Mouse (Mus musculus): ENCODE results near the gene Tmem132b.
"Not testable (repeated sequence)": the region's sequence is repeated elsewhere in the genome, so short reads cannot be mapped to it uniquely, and the experiment has no call there.

The Tmem132b gene

DNA sequence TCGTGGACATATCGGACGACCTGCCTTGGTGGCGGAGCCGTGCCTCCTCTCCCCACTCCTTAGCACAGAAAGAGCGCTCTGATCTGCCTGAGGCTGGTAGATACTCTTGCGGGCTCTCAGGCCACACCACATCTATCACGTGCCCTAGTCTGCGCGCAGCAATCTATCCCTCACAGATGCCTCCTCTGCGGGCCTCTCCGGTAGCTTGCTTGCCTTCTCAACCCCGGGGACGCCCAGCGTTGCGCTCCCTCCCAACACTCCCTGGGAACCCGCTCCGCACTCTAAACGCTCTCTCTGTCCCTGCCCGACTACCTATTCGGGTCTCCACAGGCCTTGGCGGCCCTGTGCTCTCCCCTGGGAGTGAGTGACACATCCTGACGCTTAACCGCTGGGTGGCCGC lies at the start of gene Tmem132b:
TSS of gene Tmem132b (plus strand) at position 141 of the 400 bp plus-strand sequence.
- no peak for DNase-seq (ENCODE audit: low spot score)

DNA sequence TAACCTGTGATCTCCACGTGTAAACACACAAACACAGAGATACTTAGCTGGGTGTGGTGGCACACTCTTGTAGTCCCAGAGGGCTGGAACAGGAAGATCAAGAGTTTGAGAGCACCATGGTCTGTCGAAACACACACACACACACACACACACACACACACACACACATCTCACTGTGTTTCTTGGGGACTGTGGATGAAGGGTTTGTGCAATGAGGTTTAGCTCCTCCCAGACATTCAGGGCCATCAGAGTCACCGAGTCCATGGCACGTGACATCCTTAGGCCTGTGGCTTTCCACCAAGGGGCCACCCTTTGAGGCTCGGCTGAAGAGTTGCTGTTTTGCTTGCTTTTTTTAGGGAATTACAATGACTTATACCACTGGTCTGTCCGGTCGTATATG lies 49.1 kb upstream of the Tmem132b start:
- no peak for DNase-seq (ENCODE audit: low spot score)

DNA sequence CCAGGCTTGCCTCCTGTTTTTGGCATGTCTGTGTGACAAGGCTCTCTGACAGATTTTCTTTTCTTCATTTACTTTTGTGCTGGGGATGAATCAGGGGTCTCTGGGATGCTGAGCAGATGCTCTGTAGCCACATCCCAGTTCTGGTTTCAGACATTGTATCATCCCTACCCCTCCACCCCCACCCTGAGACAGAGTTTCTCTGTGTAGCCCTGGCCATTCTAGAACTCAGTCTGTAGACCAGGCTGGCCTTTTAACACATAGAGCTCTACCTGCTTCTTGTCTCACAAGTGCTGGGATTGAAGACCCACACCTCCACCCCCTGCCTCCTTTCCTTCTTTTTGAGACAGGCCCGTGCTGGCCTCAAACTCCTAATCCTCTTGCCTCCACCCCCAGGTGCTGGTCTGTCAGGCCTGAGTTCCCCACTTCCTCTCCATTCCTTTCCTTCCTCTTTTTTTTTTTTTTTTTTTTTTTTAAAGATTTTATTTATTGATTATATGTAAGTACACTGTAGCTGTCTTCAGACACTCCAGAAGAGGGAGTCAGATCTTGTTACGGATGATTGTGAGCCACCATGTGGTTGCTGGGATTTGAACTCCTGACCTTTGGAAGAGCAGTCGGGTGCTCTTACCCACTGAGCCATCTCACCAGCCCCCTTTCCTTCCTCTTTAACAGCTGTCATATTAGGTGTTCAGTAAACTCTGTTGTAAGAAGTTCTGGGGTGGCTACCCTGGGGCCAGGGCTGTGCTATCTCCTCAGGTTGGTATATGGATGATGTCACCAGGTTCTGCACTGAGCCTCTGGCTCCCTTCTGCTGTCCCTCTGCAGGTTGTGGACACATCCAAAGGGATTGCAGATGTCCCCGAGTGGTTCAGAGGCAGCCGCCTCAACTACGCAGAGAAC lies 47.6 kb upstream of the Tmem132b start:
- DNase-seq (ENCODE audit: low spot score), result no peak

DNA sequence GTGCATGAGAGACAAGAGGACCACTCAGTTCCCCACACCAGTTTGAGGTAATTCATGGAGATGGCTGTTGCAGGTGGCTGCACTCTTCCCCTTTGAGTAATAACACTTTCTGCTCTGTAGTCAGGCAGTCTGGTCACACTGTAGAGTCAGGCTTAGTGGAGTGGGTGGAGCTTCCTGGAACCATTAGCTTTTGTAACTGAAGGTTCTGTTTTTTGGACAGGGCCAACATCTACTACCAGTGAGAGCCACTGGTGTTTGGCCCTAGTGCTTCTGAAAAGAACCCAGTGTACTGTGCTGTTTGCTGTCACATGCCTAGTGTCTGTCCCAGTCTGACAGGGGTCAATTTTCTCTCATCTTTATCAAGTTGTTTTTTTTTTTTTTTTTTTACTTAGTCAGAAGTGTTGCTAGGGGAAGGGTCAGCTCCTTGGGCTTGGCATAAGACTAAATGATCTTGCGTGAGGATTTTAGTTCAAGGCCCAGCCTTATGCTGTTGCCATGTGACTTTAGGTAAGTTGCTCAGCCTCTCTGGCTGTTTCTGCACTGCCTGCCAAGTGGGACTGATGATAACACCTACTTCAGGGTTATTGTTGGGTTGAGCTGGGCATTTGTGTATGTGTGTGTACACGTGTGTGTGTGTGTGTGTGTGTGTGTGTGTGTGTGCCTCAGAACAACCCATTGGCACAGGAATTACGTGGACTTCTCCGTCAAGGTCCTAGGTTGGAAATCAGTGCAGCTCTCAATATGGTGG lies 46.4 kb upstream of the Tmem132b start:
- DNase-seq (ENCODE audit: low spot score), result no peak

DNA sequence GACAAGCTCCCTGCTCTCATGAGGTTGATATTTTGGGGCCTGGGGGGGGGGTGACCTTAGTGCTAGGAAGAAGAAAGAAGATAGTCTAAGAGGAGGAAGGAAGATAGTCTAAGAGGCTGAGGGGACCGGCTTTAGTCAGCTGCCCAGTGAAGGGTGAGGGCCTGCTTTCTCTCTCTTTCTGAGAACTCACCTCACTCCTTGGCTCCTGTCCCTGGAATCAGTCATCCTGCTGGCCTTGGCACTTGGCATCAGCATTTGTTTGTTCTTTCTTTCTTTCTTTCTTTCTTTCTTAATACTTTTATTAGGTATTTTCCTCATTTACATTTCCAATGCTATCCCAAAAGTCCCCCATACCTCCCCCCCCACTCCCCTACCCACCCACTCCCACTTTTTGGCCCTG lies 45.5 kb upstream of the Tmem132b start:
- DNase-seq (ENCODE audit: low spot score), result no peak

DNA sequence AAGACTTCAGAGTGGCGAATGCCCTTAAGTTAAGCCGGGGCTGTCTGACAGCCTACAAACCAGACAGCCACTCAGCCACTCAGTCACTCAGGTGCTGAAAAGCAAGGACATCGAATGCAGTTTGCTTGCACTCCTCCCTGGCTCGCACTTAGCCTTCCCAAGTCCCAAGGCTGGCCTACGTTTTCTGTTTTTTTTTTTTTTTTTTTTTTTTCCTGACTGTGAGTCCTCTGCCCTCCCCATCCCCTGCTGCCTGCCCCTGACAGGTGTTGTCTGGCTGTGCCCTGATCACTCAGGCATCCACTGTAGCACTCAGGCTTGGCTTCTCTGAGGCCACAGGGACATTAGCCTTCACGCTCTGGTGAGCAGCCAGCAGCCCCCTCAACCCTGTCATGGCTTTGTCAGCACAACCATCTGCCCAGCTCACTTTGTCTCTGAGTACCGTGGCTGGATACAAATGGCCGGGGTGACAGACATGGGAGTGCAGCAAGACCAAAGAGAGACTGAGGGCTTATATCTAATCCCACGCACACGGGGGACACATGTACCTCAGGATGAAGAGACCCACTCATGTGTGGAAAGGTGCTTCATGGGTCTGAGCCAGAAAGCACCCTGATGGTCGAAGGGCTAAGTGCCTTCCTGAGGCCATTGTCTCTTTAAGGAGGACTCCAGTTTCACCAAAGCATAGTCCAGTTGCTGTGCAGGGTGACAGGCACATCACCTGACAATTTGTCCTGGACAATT lies 44.0 kb upstream of the Tmem132b start:
- no peak for DNase-seq (ENCODE audit: low spot score)

DNA sequence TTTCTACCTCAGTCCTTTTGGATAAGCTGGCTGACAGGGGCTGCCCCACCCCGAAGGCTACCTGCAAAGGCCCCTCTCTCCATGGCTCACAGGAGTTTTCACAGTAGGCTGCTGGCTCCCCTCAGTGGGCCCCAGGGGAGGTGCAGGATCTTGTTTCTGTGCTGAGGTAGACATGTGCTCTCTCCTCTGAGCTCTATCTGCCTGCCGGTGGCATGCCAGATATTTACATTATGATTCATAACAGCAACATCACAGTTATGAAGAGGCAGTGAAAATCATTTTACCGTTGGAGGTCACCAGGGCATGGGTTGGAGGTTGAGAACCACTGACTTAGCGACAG lies 43.5 kb upstream of the Tmem132b start:
- peak; percentile 44 for DNase-seq (ENCODE audit: low spot score)

DNA sequence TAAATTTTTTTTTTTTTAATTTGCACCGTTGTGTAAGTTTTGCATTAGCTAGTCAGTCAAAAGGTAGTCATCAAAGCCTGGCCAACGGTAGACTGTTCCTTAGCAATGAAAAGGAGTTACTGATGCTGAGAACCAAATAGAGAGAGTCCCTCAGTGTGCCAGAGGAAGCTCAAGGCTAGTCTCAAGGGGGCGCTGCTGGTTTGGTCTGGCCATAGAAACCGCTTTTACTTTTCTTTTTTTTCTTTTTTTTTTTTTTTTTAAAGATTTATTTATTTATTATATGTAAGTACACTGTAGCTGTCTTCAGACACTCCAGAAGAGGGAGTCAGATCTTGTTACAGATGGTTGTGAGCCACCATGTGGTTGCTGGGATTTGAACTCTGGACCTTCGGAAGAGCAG lies 42.6 kb upstream of the Tmem132b start:
- not testable (repeated sequence) for DNase-seq (ENCODE audit: low spot score)

DNA sequence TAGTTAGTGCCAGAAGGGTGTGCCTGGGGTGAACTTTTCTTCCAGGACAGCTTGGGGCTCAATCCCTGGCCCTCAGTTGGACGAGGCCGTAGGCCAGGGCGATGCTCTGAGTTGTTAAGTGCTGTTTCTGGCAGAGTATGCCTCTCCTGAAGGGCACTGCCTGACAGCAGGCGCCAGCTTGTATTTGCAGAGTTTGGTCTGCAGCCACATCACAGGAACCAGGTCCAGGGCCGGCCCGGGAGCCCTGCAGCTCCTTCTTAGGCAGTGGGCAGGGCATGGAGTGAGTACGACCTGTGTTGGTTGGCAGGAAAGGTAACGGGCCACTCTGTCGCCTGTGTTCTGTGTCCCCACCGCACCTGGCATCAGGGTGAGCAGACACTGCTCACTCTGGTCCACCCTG lies 40.5 kb upstream of the Tmem132b start:
- DNase-seq (ENCODE audit: low spot score), result no peak

DNA sequence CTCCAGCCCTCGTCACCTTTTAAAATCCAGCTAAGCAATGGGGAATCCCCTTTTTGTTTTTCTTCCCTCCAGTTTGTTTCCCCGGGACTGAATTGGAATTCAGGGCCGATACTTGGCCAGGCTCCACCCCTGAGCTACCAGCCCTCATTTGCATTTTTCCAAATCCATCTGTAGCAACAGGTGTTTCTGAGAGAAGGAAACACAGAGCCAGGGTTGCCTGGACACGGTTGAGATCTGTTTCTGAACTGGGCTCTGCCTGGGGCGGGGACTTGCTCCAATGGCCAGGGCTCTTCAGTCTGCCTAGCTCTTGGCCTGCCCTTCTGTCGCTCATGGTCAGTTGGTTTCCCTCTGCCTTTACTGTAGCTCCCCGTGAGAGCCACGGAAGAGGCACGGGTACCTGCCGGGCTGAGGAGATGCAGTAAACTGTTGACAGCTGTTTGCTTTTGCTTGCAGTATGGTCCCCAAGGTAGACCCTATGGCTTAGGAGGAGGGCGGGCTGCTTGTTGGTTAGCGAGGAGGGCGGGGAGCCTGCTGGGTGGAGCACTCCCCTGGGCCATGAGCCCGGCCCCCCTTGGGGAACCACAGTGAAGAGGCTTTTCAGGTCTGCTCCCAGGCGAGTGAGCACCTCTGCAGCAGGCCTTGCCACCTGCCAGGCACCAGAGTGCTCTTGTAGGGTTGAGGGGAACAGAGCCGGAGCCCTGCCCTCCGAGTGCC lies 39.0 kb upstream of the Tmem132b start:
- DNase-seq (ENCODE audit: low spot score), result no peak

DNA sequence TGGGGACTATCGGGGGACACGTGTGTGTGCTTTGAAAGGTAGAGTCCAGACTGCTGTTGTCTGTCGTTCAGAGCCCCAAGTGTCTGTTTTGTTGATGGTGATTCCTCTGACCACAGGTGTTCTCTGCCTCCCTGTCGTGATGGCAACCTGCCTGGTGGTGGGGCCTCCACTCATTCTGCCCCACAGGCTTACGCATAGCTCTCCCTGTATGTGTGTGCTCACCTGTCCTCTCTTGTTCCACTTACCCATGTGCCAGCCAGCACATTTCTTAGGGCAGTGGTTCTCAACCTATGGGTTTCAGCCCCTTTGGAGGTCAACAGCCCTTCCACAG lies 38.5 kb upstream of the Tmem132b start:
- no peak for DNase-seq (ENCODE audit: low spot score)

DNA sequence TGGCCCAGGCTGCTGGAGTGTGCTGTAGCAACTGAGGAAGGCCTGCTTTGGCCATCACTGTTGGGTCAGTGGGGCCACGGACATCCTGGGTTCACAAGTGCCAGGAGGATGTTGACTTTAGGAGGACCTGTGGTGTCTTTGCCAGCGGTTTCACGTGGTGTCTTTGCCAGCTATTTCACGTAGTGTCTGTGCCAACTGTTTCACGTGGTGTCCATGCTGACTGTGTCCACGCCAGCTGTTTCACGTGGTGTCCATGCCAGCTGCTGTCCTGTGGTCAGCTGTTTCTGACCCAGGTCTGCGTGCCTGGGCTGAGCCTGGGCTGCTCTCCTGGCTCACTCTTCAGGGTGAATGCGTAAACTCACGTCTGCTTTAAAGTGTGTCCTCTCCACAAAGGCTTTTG lies 35.9 kb upstream of the Tmem132b start:
- DNase-seq (ENCODE audit: low spot score), result no peak

DNA sequence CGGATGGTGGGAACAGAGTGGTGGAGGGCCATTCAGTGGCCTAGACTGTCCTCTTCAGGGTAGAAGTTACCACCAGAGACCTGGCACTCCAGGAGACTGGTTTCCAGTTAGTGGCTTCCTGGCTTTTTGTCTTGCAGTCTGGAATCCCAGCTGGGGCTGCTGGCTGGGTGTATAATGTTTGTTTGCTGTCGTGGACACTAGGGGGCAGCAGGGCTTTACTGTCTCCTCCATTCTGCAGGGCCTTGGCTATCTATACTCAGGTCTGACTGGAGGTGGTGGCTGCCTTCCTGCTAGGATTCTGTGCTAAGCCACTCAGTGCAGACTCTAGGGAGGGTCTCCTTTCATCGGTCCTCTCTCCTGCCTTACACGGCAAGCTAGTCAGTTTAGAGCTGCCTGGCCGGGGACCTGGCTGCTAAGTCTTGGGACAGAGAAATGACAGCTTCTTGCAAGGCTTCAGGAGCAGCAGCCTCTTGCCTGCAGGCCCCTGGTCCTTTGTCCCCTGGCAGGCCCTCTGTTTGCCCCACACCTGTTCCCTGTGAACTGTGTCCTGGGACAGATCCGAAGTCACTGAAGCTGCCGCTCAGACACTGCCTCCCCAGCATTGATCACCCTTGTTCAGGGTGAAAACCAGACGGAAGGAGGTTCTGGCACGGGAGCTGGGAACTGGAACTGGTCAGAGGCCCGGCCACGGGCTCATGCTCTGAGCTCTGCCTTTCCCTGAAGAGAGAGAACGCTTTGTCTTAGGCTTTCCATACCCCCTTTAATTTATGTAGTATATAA lies 33.6 kb upstream of the Tmem132b start:
- peak; percentile 65 for DNase-seq (ENCODE audit: low spot score)

DNA sequence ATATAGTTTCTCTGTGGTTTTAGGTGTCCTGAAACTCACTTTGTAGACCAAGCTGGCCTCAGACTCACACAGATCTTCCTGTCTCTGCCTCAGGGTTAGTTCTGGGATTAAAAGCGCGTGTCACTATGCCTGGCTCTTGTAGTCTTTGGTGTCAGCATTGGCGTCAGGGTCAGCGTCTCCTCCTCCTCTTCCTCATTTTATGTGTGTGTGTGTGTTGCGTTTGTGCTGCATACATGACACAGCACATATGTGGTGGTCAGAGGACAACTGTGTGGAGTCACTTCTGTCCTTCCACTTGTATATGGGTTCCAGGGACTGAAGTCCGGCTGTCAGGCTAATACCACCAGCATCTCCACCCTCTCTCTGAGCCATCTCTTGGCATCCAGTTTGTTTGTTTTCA lies 30.1 kb upstream of the Tmem132b start:
- DNase-seq (ENCODE audit: low spot score), result no peak

DNA sequence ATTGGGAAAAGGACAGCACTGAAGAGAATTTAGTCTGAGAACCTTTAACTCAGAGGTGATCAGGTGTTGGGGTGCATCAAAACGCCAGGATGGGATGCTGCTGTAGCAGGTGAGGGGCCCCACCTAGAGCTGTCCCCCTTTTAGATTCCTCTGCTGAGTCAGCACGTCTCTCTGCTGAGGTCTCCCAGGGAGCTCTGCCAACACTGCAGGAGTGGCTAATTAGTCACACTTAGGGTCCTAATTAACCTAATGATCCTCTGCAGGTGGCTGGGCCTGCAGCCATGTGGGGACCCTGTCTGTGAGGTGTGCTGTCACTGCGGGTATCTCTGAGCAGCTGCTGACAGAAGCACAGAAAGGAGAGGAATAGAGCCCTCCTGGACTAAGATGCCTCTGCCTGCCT lies 29.4 kb upstream of the Tmem132b start:
- DNase-seq (ENCODE audit: low spot score), result no peak

DNA sequence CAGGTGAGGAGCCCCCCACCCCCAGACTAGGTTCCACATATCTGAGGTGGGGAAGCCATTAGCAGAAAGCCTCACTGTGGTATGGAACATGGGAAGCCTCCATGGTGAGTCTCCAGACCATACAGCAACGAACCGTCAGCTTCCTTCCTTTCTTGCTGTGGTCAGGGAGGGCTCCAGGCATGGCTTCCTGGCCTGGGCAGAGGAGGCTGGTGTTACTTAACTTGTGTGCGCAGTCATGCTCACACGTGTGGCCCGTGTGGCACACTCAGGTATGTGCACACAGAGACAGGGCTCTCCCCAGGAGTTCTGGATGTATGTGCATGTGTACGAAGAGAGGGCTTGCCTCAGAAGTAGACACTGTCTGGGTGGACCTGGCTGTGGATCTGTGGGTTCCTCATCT lies 27.9 kb upstream of the Tmem132b start:
- no peak for DNase-seq (ENCODE audit: low spot score)

DNA sequence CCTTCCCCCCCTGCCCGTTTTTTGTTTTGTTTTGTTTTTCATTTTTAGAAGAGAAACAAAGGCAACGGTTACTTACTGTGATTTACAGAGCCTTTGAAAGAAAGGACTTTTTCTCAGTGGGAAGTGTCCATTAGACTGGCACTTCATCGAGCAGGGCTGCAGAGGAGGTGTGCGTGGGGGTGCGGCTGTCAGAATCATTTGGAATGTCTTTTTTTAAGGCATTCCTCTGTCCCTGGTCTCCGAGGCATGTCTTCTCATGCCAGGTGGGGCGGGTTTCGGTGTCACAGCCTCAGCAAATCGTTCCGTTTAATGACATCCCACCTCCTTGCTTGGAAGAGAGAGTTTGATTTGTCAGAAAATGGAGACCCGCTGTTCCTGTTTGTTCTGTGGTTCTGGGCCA lies 26.9 kb upstream of the Tmem132b start:
- no peak for DNase-seq (ENCODE audit: low spot score)

DNA sequence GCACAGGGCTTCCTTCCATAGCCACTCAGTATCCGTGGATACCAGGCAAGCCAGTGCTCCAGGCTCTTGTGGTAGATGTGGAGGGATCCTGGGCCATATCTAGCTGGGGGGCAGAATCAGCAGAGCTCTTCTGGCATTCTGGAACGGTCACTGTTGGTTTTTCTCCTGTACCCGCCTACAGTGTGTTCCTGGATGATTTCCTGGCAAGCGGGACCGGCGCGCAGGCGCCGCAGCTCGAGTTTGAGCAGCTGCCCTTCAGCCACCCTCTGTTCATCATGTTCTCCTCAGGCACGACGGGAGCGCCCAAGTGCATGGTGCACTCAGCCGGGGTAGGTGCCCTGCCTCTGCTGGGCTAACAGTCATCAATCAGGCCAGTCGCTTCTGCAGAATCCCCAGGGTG lies 25.6 kb upstream of the Tmem132b start:
- DNase-seq (ENCODE audit: low spot score), result no peak

DNA sequence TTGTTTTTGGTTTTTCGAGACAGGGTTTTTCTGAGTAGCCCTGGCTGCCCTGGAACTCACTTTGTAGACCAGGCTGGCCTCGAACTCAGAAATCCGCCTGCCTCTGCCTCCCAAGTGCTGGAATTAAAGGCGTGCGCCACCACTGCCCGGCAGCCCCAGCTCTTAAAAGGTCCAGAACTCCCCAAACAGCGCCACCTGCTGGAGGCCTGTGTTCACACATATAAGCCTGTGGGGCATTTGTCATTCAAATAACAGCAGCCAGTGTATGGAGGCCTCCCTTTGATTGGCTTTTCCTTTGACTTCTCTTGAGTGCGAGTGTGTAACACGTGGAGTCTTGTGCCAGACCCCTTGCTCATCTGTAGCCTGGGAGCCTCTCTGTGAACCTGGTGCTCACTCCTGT lies 24.0 kb upstream of the Tmem132b start:
- peak; percentile 36 for DNase-seq (ENCODE audit: low spot score)

DNA sequence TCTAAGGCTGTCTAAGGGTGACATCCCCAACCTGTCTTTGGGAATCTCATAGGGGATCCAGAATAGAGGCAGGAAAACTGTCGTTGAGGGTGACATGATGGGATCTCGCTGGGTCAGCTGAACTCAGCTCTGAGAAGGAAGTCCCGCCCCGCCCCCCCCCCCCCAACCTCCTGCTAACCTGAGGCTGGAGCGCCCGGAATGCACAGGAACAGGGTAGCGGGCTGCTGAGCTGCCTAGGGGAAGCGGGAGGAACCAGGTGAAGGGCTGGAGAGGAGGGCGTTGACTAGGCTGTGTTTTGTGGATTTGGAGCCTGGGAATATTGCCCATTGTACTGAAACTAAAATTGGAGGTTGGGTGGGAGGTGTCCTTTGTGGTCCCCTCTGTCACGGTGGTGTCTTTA lies 23.6 kb upstream of the Tmem132b start:
- no peak for DNase-seq (ENCODE audit: low spot score)

DNA sequence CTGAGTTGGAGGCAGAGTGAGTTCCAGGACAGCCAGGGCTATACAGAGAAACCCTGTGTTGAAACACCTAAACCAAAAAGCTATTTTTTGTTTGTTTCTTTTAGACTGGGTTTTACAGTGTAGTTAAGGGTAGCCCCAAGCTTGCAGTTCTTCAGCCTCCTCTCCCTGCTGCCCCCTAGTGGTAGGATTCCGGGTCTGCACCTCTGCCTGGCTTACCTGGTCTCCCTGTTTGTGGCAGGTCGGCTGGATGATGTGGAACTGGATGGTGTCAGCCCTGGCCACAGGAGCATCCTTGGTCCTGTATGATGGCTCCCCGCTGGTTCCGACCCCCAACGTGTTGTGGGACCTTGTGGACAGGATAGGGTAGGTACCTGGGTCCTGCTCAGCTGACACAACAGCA lies 22.0 kb upstream of the Tmem132b start:
- DNase-seq (ENCODE audit: low spot score), result peak; percentile 51

DNA sequence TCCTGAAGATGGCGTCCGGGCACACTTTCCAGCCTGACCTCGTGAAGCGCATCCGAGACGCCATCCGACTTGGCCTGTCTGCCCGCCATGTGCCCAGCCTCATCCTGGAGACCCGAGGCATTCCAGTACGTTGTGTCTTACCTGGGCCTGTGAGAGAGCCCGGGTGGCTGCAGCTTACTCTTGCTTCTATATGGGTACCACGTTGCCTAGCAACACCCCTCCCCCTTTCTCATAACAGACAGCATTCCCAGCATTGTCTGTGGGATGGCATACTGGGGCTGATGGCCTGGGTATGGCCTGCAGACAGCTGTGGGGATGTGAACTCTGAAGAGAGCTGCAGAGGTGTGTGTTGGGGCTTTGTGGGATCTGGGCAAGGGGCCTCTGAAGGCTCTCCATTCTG lies 16.6 kb upstream of the Tmem132b start:
- no peak for DNase-seq (ENCODE audit: low spot score)
